Mouse (Mus musculus): ENCODE data around the gene Lipi. TPM values are rescaled to one million over a fixed set of nuclear protein-coding genes. Genes with fewer than 3 reads are reported as not detected.

The Lipi gene
- polyA plus RNA-seq (2014; fragmentation: Illumina TruSeq; extraction: RNeasy Lipid Tissue Mini Kit (QIAGEN cat#74804); ENCODE audit: low read depth, low replicate concordance) = not detected

GRCm38 (mm10) chr16:75585961-75586360 lies at the start of gene Lipi:
Lipi (minus strand) TSS chr16:75586061.

GRCm38 (mm10) chr16:75592671-75593500 lies 7.0 kb upstream of the Lipi start, which contains the start of gene Rbm11:
Rbm11 (plus strand) TSS chr16:75592844.

Other genes starting within 250 kb of the Lipi start
- not detected for gene Rbm11, start 6.8 kb upstream of the Lipi start, polyA plus RNA-seq (2014; fragmentation: Illumina TruSeq; extraction: RNeasy Lipid Tissue Mini Kit (QIAGEN cat#74804); ENCODE audit: low read depth, low replicate concordance)
- 10.8 TPM for gene Hspa13, start 181.0 kb upstream of the Lipi start, polyA plus RNA-seq (2014; fragmentation: Illumina TruSeq; extraction: RNeasy Lipid Tissue Mini Kit (QIAGEN cat#74804); ENCODE audit: low read depth, low replicate concordance)